ENCODE assay signal across 8 mouse cellular contexts in genomic region chr5:93044584-93045370, GRCm38 (mm10). TPM values are rescaled to one million over a fixed set of nuclear protein-coding genes. Genes with fewer than 3 reads are reported as not detected.
A peak's percentile ranks its signal among the peaks of the same experiment; 100 is the strongest.
DNase-seq lines count a peak whose midpoint lies in the region.

Gene Sowahb (minus strand): TSS chr5:93045022.

- intact Hi-C loops in heart, postnatal 10 days (cut with DNase I): no loop called here

- DNase-seq in left cerebral cortex, adult 18-20 months (ENCODE audit: low spot score in 2 of 2): peak; percentile 65 to 69
- no peak for DNase-seq in left cerebral cortex, adult 11 months (ENCODE audit: low spot score)
- peak; percentile 88 to 91 for DNase-seq in cerebellum, postnatal 36 days
- peak; percentile 28 to 35 for DNase-seq in heart, postnatal 10 days
- peak; percentile 91 to 92 for DNase-seq in kidney, postnatal 36 days
- DNase-seq in lung, postnatal 10 days: peak; percentile 75
- DNase-seq in retina, postnatal 1 day: peak; percentile 64
- no peak for DNase-seq in layer of hippocampus, postnatal 14 days (ENCODE audit: low spot score in 2 of 2)

RNA-seq across cellular contexts. Expression of gene Sowahb, which starts in this region (rescaled TPM):
- total RNA-seq in left cerebral cortex, adult 18-20 months (2021): 10 to 100 TPM; 25.1 to 29.8 TPM
- under 1 TPM in 1 of 2 experiments, not detected in 1; 0.07 TPM for total RNA-seq in heart, postnatal 10 days (2021)
- total RNA-seq in layer of hippocampus, postnatal 14 days (2021): 1 to 10 TPM in 1 of 2 experiments, under 1 TPM in 1; 0.46 to 1.0 TPM

Comparison
In these comparisons a context has a peak if more than half of its experiments do, and no peak if none do; other contexts are left out.
1. RNA of gene Sowahb (total RNA-seq): 25.1 to 29.8 TPM in left cerebral cortex, adult 18-20 months; 0.46 to 1.0 TPM in layer of hippocampus, postnatal 14 days and 0.07 TPM in heart, postnatal 10 days; every median in the first group is over 10 times any median in the second.
2. DNase-seq: peak in left cerebral cortex, adult 18-20 months (2 of 2), cerebellum, postnatal 36 days (2 of 2), kidney, postnatal 36 days (2 of 2), lung, postnatal 10 days (single experiment) and retina, postnatal 1 day (single experiment); none in left cerebral cortex, adult 11 months (single experiment) and layer of hippocampus, postnatal 14 days (0 of 2).
3. Peak in DNase-seq in heart, postnatal 10 days; RNA of the gene not detected or under 1 TPM.